Mouse (Mus musculus) ovary, postnatal 10 days (tissue): ENCODE results near the gene Antxrl.

ENCODE experiments used
- DNase-seq: peaks from one replicate; pipeline ENCODE4 v3.0.0; 2022; ENCODE audit warnings: low spot score

Antxrl gene

GRCm38 (mm10) chr14:34052516-34052915 is at the start of gene Antxrl:
TSS of gene Antxrl (plus strand) at chr14:34052707.
- no peak for DNase-seq

- DNase-seq = no peak
These were observed 37.4 kb upstream of the Antxrl start, which contains the start of gene Gm30083 for GRCm38 (mm10) chr14:34015063-34015462. TSS of gene Gm30083 (minus strand) at chr14:34015182.

- no peak for DNase-seq
These were observed 36.1 kb upstream of the Antxrl start, which contains the start of gene Gm5460 for GRCm38 (mm10) chr14:34016381-34016780. TSS of gene Gm5460 (plus strand) at chr14:34016758.

- no peak for DNase-seq
These were observed 35.6 kb upstream of the Antxrl start for GRCm38 (mm10) chr14:34016938-34017337.

- no peak for DNase-seq
These were observed 25.8 kb upstream of the Antxrl start for GRCm38 (mm10) chr14:34026710-34027109.

- no peak for DNase-seq
These were observed 18.5 kb upstream of the Antxrl start for GRCm38 (mm10) chr14:34033841-34034610.

- DNase-seq = no peak
These were observed 11.3 kb upstream of the Antxrl start for GRCm38 (mm10) chr14:34041241-34041640.

- DNase-seq = no peak
These were observed 9.2 kb upstream of the Antxrl start for GRCm38 (mm10) chr14:34043341-34043740.

- no peak for DNase-seq
These were observed 2.3 kb upstream of the Antxrl start for GRCm38 (mm10) chr14:34050101-34050779.

GRCm38 (mm10) chr14:34071665-34072064 is 19.2 kb downstream of the Antxrl start:
- no peak for DNase-seq

- no peak for DNase-seq
These were observed 22.8 kb downstream of the Antxrl start for GRCm38 (mm10) chr14:34075346-34075745.

GRCm38 (mm10) chr14:34077222-34077621 is 24.7 kb downstream of the Antxrl start:
- DNase-seq = no peak

- no peak for DNase-seq
These were observed 25.8 kb downstream of the Antxrl start for GRCm38 (mm10) chr14:34078293-34078692.

GRCm38 (mm10) chr14:34080321-34080997 is 28.0 kb downstream of the Antxrl start:
- DNase-seq = peak; percentile 38

- DNase-seq = no peak
These were observed 33.2 kb downstream of the Antxrl start, which contains the start of gene Anxa8 for GRCm38 (mm10) chr14:34085731-34086130. TSS of gene Anxa8 (plus strand) at chr14:34085981.

GRCm38 (mm10) chr14:34086806-34087205 is 34.3 kb downstream of the Antxrl start:
- DNase-seq = no peak

- DNase-seq = no peak
These were observed 35.4 kb downstream of the Antxrl start for GRCm38 (mm10) chr14:34087856-34088398.

GRCm38 (mm10) chr14:34089796-34090195 is 37.3 kb downstream of the Antxrl start:
- DNase-seq = no peak

GRCm38 (mm10) chr14:34091475-34091874 is 39.0 kb downstream of the Antxrl start:
- no peak for DNase-seq

- no peak for DNase-seq
These were observed 40.3 kb downstream of the Antxrl start for GRCm38 (mm10) chr14:34092856-34093255.

GRCm38 (mm10) chr14:34096161-34096560 is 43.7 kb downstream of the Antxrl start:
- no peak for DNase-seq

- no peak for DNase-seq
These were observed 50.1 kb downstream of the Antxrl start, which contains the start of gene A630023A22Rik for GRCm38 (mm10) chr14:34102601-34103000. TSS of gene A630023A22Rik (minus strand) at chr14:34102754.
